Mouse (Mus musculus): Measurements from ENCODE around the gene Fam83g. TPM values are rescaled to one million over a fixed set of nuclear protein-coding genes. Genes with fewer than 3 reads are reported as not detected.
"Not testable (repeated sequence)": the region's sequence is repeated elsewhere in the genome, so short reads cannot be mapped to it uniquely, and the experiment has no call there.

The Fam83g gene
- polyA plus RNA-seq (2012; rRNA removed): 1.3 and 2.0 TPM in 2 replicates

GRCm38 (mm10) chr11:61683907-61684731 is at the start of gene Fam83g:
TSS of gene Fam83g (plus strand) at chr11:61684091.
- WGBS: 8% methylated on average over 76 of the region's 76 CpGs
- H3K27ac ChIP-seq (ENCODE audit: insufficient read depth, low read length): no peak within 1 kb of the TSS
- peak; percentile 47 to 73 for DNase-seq (ENCODE audit: low read depth in 1 of 2, low spot score in 2 of 2)
- peak within 1 kb of the TSS; percentile 64 for H3K4me3 ChIP-seq (ENCODE audit: extremely low read depth, insufficient read depth, insufficient read length)
- peaks cover 10% of the 10 kb centered on the region for H3K4me1 ChIP-seq (ENCODE audit: control insufficient read depth, insufficient read depth, insufficient read length)
- H3K36me3 ChIP-seq (ENCODE audit: control insufficient read depth, insufficient read depth, low read length): no peaks in the 10 kb centered on the region
- H3K27me3 ChIP-seq (ENCODE audit: control insufficient read depth, insufficient read depth, low read length): no peaks in the 10 kb centered on the region
- TF ChIP-seq CTCF (IDR thresholded peaks at IDR 0.05; ENCODE audit: extremely low read depth, insufficient read depth, insufficient read length, insufficient replicate concordance): no peak
- TF ChIP-seq POLR2A (IDR thresholded peaks at IDR 0.05; ENCODE audit: low read depth, low read length): no peak

- not testable (repeated sequence) for H3K27me3 ChIP-seq (ENCODE audit: control insufficient read depth, insufficient read depth, low read length); H3K27ac ChIP-seq (ENCODE audit: insufficient read depth, low read length); H3K4me1 ChIP-seq (ENCODE audit: control insufficient read depth, insufficient read depth, insufficient read length); DNase-seq (ENCODE audit: low read depth in 1 of 2, low spot score in 2 of 2); H3K36me3 ChIP-seq (ENCODE audit: control insufficient read depth, insufficient read depth, low read length); H3K4me3 ChIP-seq (ENCODE audit: extremely low read depth, insufficient read depth, insufficient read length)
- WGBS: 90% methylated on average over 3 of the region's 4 CpGs
These were observed 47.6 kb upstream of the Fam83g start for GRCm38 (mm10) chr11:61636309-61636708.

GRCm38 (mm10) chr11:61637413-61637812 is 46.5 kb upstream of the Fam83g start:
- DNase-seq (ENCODE audit: low read depth in 1 of 2, low spot score in 2 of 2): no peak
- H3K4me3 ChIP-seq (ENCODE audit: extremely low read depth, insufficient read depth, insufficient read length): no peak overlapping the region
- H3K27ac ChIP-seq (ENCODE audit: insufficient read depth, low read length): no peak overlapping the region
- H3K36me3 ChIP-seq (ENCODE audit: control insufficient read depth, insufficient read depth, low read length): no peaks in the 10 kb centered on the region
- no peaks in the 10 kb centered on the region for H3K27me3 ChIP-seq (ENCODE audit: control insufficient read depth, insufficient read depth, low read length)
- WGBS: 89% methylated on average over 1 of the region's 1 CpGs
- TF ChIP-seq POLR2A (IDR thresholded peaks at IDR 0.05; ENCODE audit: low read depth, low read length) (no peak), CTCF (IDR thresholded peaks at IDR 0.05; ENCODE audit: extremely low read depth, insufficient read depth, insufficient read length, insufficient replicate concordance) (no peak)
- H3K4me1 ChIP-seq (ENCODE audit: control insufficient read depth, insufficient read depth, insufficient read length): peaks cover 13% of the 10 kb centered on the region; the same call in 1 of the 2 replicates

- WGBS: 87% methylated on average over 3 of the region's 3 CpGs
- Histone ChIP-seq H3K4me3 (ENCODE audit: extremely low read depth, insufficient read depth, insufficient read length) (no peak overlapping the region), H3K4me1 (ENCODE audit: control insufficient read depth, insufficient read depth, insufficient read length) (peaks cover 13% of the 10 kb centered on the region; the same call in 1 of the 2 replicates), H3K27ac (ENCODE audit: insufficient read depth, low read length) (no peak overlapping the region), H3K27me3 (ENCODE audit: control insufficient read depth, insufficient read depth, low read length) (no peaks in the 10 kb centered on the region), H3K36me3 (ENCODE audit: control insufficient read depth, insufficient read depth, low read length) (no peaks in the 10 kb centered on the region)
- no peak for DNase-seq (ENCODE audit: low read depth in 1 of 2, low spot score in 2 of 2)
- TF ChIP-seq POLR2A (IDR thresholded peaks at IDR 0.05; ENCODE audit: low read depth, low read length) (no peak), CTCF (IDR thresholded peaks at IDR 0.05; ENCODE audit: extremely low read depth, insufficient read depth, insufficient read length, insufficient replicate concordance) (no peak)
These were observed 46.0 kb upstream of the Fam83g start for GRCm38 (mm10) chr11:61637856-61638255.

GRCm38 (mm10) chr11:61638764-61639536 is 44.9 kb upstream of the Fam83g start:
- H3K4me3 ChIP-seq (ENCODE audit: extremely low read depth, insufficient read depth, insufficient read length): no peak overlapping the region
- no peaks in the 10 kb centered on the region for H3K27me3 ChIP-seq (ENCODE audit: control insufficient read depth, insufficient read depth, low read length)
- peaks cover 13% of the 10 kb centered on the region; the same call in 1 of the 2 replicates for H3K4me1 ChIP-seq (ENCODE audit: control insufficient read depth, insufficient read depth, insufficient read length)
- WGBS: 20% methylated on average over 12 of the region's 12 CpGs
- H3K27ac ChIP-seq (ENCODE audit: insufficient read depth, low read length): peak overlapping the region; percentile 79
- TF ChIP-seq POLR2A (IDR thresholded peaks at IDR 0.05; ENCODE audit: low read depth, low read length) (peak; percentile 55; the same call in 1 of the 2 replicates), CTCF (IDR thresholded peaks at IDR 0.05; ENCODE audit: extremely low read depth, insufficient read depth, insufficient read length, insufficient replicate concordance) (no peak)
- no peaks in the 10 kb centered on the region for H3K36me3 ChIP-seq (ENCODE audit: control insufficient read depth, insufficient read depth, low read length)
- peak; percentile 75 to 79 for DNase-seq (ENCODE audit: low read depth in 1 of 2, low spot score in 2 of 2)

DNA sequence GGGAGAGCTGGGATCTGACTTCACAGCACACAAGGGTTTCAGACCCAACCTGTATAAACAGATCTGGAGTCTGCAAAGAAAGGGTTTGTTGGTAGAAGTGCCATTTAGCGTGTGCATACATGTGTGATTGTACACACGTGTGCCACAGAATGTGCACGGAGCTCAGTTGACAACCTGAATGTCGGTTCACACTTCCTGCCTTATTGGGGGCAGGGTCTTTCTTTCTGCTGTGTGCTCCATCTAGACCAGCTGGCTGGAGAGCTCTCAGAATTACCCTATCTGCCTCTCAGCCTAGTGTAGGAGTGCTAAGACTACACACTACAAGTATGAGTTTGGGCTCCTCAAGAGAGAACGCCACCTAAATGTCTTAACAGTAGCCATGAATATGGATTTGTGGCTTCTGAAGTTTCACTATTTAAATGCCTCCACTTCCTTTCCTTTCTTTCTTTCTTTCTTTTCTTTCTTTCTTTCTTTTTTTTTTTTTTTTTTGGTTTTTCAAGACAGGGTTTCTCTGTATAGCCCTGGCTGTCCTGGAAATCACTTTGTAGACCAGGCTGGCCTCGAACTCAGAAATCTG is 44.2 kb upstream of the Fam83g start:
- peak overlapping the region; percentile 79; the same call in 1 of the 2 replicates for H3K27ac ChIP-seq (ENCODE audit: insufficient read depth, low read length)
- DNase-seq (ENCODE audit: low read depth in 1 of 2, low spot score in 2 of 2): no peak
- 73% methylated on average over 6 of the region's 6 CpGs for WGBS
- no peaks in the 10 kb centered on the region for H3K27me3 ChIP-seq (ENCODE audit: control insufficient read depth, insufficient read depth, low read length)
- H3K36me3 ChIP-seq (ENCODE audit: control insufficient read depth, insufficient read depth, low read length): no peaks in the 10 kb centered on the region
- TF ChIP-seq POLR2A (IDR thresholded peaks at IDR 0.05; ENCODE audit: low read depth, low read length) (no peak), CTCF (IDR thresholded peaks at IDR 0.05; ENCODE audit: extremely low read depth, insufficient read depth, insufficient read length, insufficient replicate concordance) (no peak)
- no peak overlapping the region for H3K4me3 ChIP-seq (ENCODE audit: extremely low read depth, insufficient read depth, insufficient read length)
- H3K4me1 ChIP-seq (ENCODE audit: control insufficient read depth, insufficient read depth, insufficient read length): peaks cover 13% of the 10 kb centered on the region; the same call in 1 of the 2 replicates

- peaks cover 21% of the 10 kb centered on the region for H3K4me1 ChIP-seq (ENCODE audit: control insufficient read depth, insufficient read depth, insufficient read length)
- H3K4me3 ChIP-seq (ENCODE audit: extremely low read depth, insufficient read depth, insufficient read length); H3K36me3 ChIP-seq (ENCODE audit: control insufficient read depth, insufficient read depth, low read length); H3K27me3 ChIP-seq (ENCODE audit: control insufficient read depth, insufficient read depth, low read length); H3K27ac ChIP-seq (ENCODE audit: insufficient read depth, low read length); DNase-seq (ENCODE audit: low read depth in 1 of 2, low spot score in 2 of 2): not testable (repeated sequence)
- 77% methylated on average over 9 of the region's 9 CpGs for WGBS
These were observed 43.3 kb upstream of the Fam83g start for GRCm38 (mm10) chr11:61640585-61640984.
